Mouse (Mus musculus) T-cell, adult 2 months (primary cell): Measurements from ENCODE around the gene Ccdc163.
"Not testable (repeated sequence)": the region's sequence is repeated elsewhere in the genome, so short reads cannot be mapped to it uniquely, and the experiment has no call there.

ENCODE experiments used
- DNase-seq: peaks from one replicate; pipeline ENCODE4 v3.0.0; 2022; ENCODE audit warnings: low spot score

Ccdc163 gene

DNA sequence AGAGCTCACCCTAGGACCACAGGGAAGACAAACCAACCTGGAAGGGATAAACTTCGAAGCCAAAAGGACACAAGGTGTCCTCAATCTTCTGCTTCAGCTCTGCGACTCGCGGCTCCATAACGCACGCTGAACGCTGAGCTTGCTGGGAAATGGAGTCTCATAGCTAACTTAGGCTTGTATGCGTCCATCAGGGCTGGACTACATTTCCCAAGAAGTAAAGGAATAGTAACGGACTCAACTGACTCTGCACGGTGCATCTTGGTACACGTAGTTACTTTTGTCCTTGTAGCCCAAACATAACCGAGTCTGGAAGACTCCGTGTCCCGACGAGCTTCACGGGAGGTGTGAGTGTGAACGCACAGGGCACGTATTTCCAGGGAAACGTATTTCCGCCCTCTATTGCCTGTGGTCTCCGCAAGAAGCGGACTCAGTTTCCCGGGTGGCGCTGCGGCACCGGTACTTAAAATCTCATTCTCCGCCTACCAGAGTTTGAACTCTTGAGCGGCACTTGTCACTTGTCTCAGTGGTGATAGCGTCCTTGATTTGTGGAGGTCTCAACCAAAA, at the start of gene Ccdc163, which contains the start of gene Mmachc:
Gene Ccdc163 (plus strand): TSS at position 309 of the 564 bp plus-strand sequence.
Gene Mmachc (minus strand): TSS at position 206 of the 564 bp plus-strand sequence.
- peak; percentile 94 for DNase-seq

DNA sequence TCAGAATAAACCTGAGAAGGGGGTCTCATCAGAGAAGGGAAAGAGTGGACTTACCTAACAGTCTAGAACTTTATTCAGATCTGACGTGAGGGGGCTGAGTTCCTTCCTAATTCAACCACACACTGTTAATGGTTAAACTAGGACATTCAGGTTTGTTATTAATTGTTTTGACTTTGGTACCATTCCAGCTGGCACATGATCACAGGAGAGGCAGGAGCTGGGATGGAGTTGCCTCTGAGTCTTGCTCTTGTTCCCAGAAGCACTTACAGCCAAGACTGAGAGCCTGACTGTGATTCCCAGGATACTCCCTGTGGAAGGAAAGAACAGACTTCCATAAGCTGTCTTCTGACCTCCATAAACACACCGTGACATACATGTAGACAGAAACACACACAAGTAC, 48.8 kb upstream of the Ccdc163 start:
- DNase-seq, result no peak

DNA sequence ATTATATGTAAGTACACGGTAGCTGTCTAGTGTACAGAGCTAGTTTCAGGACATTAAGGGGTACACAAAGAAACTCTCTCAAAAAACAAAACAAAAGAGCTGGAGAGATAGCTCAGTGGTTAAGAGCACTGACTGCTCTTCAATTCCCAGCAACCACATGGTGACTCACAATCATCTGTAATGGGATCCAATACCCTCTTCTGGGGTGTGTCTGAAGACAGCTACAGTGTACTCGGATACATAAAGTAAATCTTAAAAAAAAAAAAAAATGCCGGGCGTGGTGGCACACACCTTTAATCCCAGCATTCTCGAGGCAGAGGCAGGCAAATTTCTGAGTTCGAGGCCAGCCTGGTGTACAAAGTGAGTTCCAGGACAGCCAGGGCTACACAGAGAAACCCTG, 48.4 kb upstream of the Ccdc163 start:
- not testable (repeated sequence) for DNase-seq

DNA sequence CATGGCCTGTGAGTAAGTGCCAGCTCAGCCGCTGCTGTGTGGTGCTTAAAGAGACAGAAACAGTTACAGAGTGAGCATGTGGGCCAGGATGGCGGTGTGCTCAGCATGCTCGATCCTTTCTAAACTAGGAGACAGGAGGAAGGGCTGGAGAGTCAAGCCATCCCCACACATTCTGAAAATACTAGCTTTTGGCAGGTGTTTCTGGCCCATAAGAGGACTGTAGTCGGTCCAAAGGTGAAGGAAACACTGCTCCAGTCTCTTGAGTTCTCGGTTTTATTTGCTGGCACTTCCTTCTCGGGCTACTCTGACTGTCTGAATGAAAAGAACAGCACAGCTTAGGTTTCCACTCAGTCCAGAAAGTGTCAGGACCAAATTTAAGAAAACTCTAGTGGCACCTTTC, 47.5 kb upstream of the Ccdc163 start:
- DNase-seq, result no peak

- no peak for DNase-seq
Measured at GRCm38 (mm10) chr4:116661998-116662397, 46.3 kb upstream of the Ccdc163 start.

GRCm38 (mm10) chr4:116666625-116667024, 41.7 kb upstream of the Ccdc163 start:
- no peak for DNase-seq

DNA sequence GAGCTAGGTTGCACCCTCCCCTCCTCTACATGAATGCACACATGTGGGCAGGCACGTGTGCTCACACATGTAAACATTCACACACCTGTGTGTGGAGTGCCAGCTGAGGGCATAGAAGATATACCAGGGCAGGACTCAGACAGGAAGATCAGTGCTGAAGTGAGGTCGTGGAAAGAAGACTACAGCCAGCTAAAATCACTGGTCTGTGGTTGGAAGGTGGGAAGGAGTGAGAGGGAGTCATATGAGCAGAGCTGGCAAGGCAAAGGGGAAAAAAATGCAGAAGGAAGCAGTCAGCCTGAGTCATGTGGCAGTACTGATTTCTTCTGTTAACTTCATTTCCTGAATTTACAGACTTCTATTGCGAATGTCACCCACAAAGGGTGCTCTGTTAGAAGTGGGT, 40.2 kb upstream of the Ccdc163 start:
- DNase-seq, result no peak

DNA sequence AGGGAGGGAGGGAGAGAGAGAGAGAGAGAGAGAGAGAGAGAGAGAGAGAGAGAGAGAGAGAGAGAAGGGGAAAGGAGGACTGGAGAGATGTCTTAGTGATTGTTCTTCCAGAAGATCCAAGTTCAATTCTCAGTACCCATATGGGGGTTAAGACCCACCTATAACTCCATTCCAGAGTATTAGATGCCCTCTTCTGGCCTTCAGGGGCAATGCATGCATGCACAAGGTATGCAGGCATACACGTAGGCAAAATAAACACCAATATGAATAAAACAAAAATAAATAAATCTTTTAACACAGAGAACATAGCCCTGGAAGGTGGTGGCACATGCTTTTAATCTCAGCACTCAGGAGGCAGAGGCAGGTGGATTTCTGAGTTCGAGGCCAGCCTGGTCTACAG, 39.0 kb upstream of the Ccdc163 start:
- no peak for DNase-seq

DNA sequence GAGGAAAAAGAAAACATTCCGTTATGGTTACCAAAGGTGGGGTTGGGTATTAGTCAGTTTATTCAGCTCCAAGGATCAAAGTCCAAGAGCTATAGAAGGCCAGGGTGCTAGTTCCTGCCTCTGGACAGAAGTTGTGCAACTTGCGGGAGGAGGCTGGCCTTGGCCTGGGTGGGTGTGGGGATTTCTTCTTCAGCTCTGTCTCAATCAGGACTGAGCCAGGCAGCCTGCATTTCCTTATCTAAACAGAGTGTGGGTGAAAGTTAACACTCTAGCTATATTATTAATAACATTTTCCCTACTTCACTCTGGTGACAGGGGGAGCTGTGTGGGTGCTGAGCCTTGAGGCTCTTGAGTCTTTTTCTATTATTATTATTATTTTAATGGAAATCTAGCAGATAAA, 35.5 kb upstream of the Ccdc163 start:
- DNase-seq, result no peak

GRCm38 (mm10) chr4:116674761-116675160, 33.5 kb upstream of the Ccdc163 start:
- DNase-seq, result not testable (repeated sequence)

DNA sequence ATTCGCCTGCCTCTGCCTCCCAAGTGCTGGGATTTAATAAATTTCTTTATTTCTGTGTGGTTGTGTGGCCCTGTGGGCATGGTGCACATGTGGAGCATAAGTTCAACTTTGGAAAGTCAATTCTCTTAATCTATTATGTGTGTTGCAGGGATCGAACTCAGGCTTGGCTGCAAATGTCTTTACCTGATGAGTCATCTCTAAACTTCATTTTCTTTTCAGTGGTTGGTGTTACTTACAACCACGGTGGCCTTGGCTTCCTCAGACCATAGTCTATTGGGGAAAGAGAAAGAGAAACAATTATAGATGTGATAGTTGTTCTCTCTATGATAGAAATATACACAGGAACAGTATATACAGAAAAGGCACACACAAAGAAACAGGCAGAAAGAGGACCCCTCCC, 32.3 kb upstream of the Ccdc163 start:
- no peak for DNase-seq

DNA sequence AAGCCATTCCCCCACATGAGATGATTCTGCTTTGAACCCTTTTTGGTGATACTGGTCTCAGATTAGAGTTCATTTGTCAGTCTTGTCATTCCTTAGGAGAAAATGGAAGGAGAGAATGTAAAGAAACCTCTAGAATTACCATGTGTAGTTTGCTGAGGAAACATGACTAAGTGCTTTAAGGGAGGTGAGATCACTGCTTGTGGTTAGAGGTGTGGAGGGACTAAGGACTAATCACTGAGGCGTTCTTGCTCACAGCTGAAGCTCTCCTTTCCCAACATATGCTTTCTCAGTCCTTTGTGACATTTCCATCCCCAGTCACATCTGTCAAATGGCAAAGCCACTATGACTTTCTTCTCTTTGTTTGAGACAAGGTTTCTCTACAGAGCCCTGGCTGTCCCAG, 30.5 kb upstream of the Ccdc163 start:
- no peak for DNase-seq

- no peak for DNase-seq
Measured at GRCm38 (mm10) chr4:116679141-116679540, 29.2 kb upstream of the Ccdc163 start.

DNA sequence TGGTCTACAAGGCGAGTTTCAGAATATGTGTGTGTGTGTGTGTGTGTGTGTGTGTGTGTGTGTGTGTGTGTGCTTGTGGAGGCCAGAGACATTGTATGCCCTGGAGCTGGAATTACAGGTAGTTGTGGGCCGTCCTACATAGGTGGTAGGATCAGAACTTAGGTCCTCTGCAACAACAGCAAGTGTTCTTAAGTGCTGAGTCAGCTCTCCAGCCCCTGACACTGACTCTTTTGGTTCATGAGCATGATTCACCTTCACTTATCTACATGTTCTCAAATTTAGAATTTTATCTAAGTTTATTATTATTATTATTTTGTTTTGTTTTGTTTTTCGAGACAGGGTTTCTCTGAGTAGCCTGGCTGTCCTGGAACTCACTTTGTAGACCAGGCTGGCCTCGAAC, 27.8 kb upstream of the Ccdc163 start:
- DNase-seq, result not testable (repeated sequence)

- DNase-seq, result no peak
Measured at GRCm38 (mm10) chr4:116683957-116684356, 24.4 kb upstream of the Ccdc163 start.

DNA sequence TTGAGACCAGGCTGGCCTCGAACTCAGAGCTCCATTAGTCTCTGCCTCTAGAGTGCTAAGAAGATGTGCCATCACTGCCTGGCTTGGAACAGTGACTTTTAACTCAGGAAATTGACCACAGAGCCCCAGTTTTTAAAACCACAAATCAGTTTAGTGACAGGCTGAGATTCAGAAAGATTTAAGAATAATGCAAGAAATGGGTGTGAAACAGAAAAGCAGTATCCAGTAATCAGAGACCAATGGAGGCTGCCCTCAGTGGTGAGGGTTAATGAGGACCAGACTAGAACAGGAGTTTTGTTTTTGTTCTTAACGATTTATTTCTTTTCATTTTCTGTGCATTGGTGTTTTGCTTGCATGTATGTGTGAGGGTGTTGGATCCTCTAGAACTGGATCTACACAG, 23.6 kb upstream of the Ccdc163 start:
- no peak for DNase-seq

GRCm38 (mm10) chr4:116685402-116686061, 22.8 kb upstream of the Ccdc163 start, which contains the start of gene Prdx1:
Gene Prdx1 (plus strand): TSS chr4:116685544.
- peak; percentile 95 for DNase-seq

DNA sequence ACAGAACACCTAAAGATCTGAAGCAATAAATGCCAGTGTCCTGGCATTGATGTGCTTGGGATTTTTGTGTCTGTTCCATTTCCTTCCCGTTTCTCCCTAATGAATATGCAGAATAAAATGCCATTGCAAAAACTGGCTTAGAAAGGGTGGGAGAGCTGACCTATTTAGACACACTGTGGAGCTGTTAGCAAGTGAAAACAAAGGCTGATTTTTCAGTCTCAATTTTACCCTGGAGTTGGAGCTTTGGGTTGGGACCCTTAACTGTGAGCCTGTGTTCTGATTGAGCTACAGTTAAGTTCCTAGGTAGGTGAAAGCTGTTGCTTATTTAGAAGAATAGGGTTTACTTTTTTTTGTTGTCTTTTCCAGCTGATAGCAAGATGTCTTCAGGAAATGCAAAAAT, 21.3 kb upstream of the Ccdc163 start:
- DNase-seq, result no peak

GRCm38 (mm10) chr4:116689309-116689876, 18.9 kb upstream of the Ccdc163 start:
- DNase-seq, result no peak

DNA sequence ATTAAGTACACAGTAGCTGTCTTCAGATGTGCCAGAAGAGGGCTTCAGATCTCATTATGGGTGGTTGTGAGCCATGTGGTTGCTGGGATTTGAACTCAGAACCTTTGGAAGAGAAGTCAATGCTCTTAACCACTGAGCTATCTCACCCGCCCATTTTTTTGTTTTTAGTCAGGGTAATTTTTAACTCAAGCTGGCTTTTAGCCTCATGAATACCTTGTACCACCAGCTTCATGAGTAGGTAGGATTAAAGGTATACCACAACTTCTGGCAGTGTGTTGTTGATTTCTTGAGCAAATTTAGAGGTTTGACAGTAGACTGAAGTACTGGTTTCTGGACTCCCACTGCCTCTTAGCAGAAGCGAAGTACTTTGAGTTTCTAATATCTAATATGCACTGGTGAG, 16.2 kb upstream of the Ccdc163 start:
- DNase-seq, result no peak

DNA sequence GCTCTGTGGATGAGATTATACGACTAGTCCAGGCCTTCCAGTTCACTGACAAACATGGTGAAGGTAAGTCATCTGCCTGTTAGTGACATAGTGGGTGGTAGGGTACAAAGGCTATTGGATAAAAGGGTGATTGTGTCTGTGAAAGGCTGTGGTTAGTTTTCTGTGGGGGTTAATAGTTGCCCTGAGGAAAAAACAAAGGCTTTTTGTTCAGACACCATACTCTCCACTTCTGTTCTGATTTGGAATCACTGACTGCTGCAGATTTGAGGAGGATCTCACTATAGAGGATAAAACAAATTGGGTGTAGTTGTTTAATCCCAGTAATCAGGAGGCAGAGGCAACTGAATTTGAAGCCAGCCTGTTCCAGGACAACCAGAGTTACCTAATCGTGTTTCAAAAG, 14.5 kb upstream of the Ccdc163 start:
- DNase-seq, result no peak

- DNase-seq, result no peak
Measured at GRCm38 (mm10) chr4:116698693-116699342, 9.5 kb upstream of the Ccdc163 start.

GRCm38 (mm10) chr4:116700964-116701363, 7.3 kb upstream of the Ccdc163 start:
- no peak for DNase-seq
